Mouse (Mus musculus) heart, postnatal 0 days (tissue): ENCODE results near the gene Gda. TPM values are rescaled to one million over a fixed set of nuclear protein-coding genes. Genes with fewer than 3 reads are reported as not detected.

ENCODE experiments used
- ATAC-seq: fragments of 200-750 bp; cut with Nextera tagmentation; 2 replicates; pipeline ENCODE4 v1.8.0; 2017; ENCODE audit warnings: low read depth, moderate number of reproducible peaks, moderate library complexity; ENCODE audit not compliant: insufficient read depth
- DNase-seq: peaks from one replicate; pipeline ENCODE4 v3.0.0-alpha.2; 2016; ENCODE audit warnings: low spot score
- H3K27ac ChIP-seq: fragments of 300-500 bp; sonication (generic); 2 replicates; pipeline ENCODE4 v1.5.1; 2014; ENCODE audit warnings: low read depth, mild to moderate bottlenecking
- H3K27me3 ChIP-seq: fragments of 300-500 bp; sonication (generic); 2 replicates; pipeline ENCODE4 v1.6.1; 2014; ENCODE audit warnings: low read length, mixed read lengths; ENCODE audit not compliant: control insufficient read depth, insufficient read depth
- H3K36me3 ChIP-seq: fragments of 300-500 bp; sonication (generic); replicated peaks from 2 replicates; pipeline ENCODE4 v1.6.1; 2014; ENCODE audit warnings: low read length, mixed read lengths; ENCODE audit not compliant: control insufficient read depth, insufficient read depth
- H3K4me1 ChIP-seq: fragments of 300-500 bp; sonication (generic); 2 replicates; pipeline ENCODE4 v1.6.1; 2014; ENCODE audit warnings: antibody characterized with exemption; ENCODE audit not compliant: control insufficient read depth, insufficient read depth
- H3K4me2 ChIP-seq: fragments of 300-500 bp; sonication (generic); 2 replicates; pipeline ENCODE4 v1.6.1; 2014; ENCODE audit warnings: low read depth, mild to moderate bottlenecking, low read length, moderate library complexity
- H3K4me3 ChIP-seq: fragments of 300-500 bp; sonication (generic); 2 replicates; pipeline ENCODE4 v1.5.1; 2014; ENCODE audit warnings: low read depth, low read length
- H3K9ac ChIP-seq: fragments of 300-500 bp; sonication (generic); replicated peaks from 2 replicates; pipeline ENCODE4 v1.6.1; 2014; ENCODE audit warnings: low read depth, low read length, mixed read lengths
- H3K9me3 ChIP-seq: fragments of 300-500 bp; sonication (generic); replicated peaks from 2 replicates; pipeline ENCODE4 v1.6.1; 2016; ENCODE audit warnings: low read length; ENCODE audit not compliant: control insufficient read depth
- CTCF ChIP-seq: IDR thresholded peaks from 2 replicates; pipeline ENCODE4 v1.5.1; 2016; ENCODE audit warnings: antibody characterized with exemption, control low read depth, low read depth
- EP300 ChIP-seq: IDR thresholded peaks from 2 replicates; pipeline ENCODE4 v1.6.1; 2016; ENCODE audit warnings: antibody characterized with exemption, low read depth
- WGBS: fragments of 180-500 bp; shearing (Covaris S2); extraction: QIAGEN DNeasy Blood & Tissue Kit; methylation state at CpG from one replicate; pipeline ENCODE4 v1.1.7; 2014; 5-methylcytosine and 5-hydroxymethylcytosine counted together
- polyA plus RNA-seq: library from polyadenylated mRNA; unstranded; fragments of >200 nt; fragmentation: Nextera tagmentation; extraction: Ambion mirVana; gene quantifications from 2 replicates; pipeline ENCODE4 v1.2.1, GENCODE M21; 2015
- total RNA-seq: library from RNA; depleted of rRNA; stranded (reverse); fragments of >200 nt; gene quantifications from 2 replicates; pipeline ENCODE4 v1.2.3, GENCODE M21; 2014; ENCODE audit warnings: low replicate concordance

Gene Gda
- total and polyA plus RNA-seq, 2 experiments from 2014 or later, result 0.12 to 1.8 TPM

DNA sequence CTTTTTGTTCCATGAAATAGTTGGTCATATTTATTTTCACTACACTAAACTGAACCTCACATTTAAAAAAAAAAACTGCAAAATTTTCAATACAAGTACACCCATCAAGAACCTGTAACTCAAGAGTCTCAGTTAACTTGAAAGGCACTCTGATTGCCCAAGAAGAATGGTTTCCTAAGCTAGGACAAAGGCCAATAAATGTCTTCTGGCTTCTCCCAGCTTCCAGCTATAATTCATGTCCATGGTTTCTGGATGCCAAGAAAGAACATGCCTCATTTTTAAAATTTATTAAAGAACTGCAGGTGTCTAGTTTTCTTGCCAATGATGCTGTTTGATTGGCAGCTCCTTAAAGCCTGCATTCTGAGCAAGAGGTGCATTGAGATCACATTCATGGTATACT is 75.3 kb downstream of the Gda start:
- no peaks in the 10 kb centered on the region for H3K36me3 ChIP-seq
- no peak for ATAC-seq
- H3K4me1 ChIP-seq, result no peaks in the 10 kb centered on the region
- DNase-seq, result no peak
- no peak for TF ChIP-seq CTCF
- no peak for TF ChIP-seq EP300
- H3K27me3 ChIP-seq, result no peaks in the 10 kb centered on the region
- no peak overlapping the region for H3K27ac ChIP-seq
- H3K4me2 ChIP-seq, result no peak overlapping the region
- no peak overlapping the region for H3K9ac ChIP-seq
- no peak overlapping the region for H3K4me3 ChIP-seq
- H3K9me3 ChIP-seq, result no peaks in the 10 kb centered on the region

- TF ChIP-seq CTCF (no peak), EP300 (no peak)
- H3K4me3 ChIP-seq, result no peak overlapping the region
- DNase-seq, result no peak
- no peak overlapping the region for H3K4me2 ChIP-seq
- ATAC-seq, result no peak
- H3K27ac ChIP-seq, result no peak overlapping the region
- no peak overlapping the region for H3K9ac ChIP-seq
- H3K9me3 ChIP-seq, result no peaks in the 10 kb centered on the region
- no peaks in the 10 kb centered on the region for H3K27me3 ChIP-seq
- H3K36me3 ChIP-seq, result no peaks in the 10 kb centered on the region
- WGBS, result 85% methylated on average over 7 of the region's 7 CpGs
- no peaks in the 10 kb centered on the region for H3K4me1 ChIP-seq
These were observed 76.9 kb downstream of the Gda start for GRCm38 (mm10) chr19:21396364-21396763.

GRCm38 (mm10) chr19:21390904-21391303 is 82.3 kb downstream of the Gda start:
- no peaks in the 10 kb centered on the region for H3K4me1 ChIP-seq
- DNase-seq (no peak), ATAC-seq (no peak)
- H3K27ac ChIP-seq, result no peak overlapping the region
- H3K27me3 ChIP-seq, result no peaks in the 10 kb centered on the region
- H3K9ac ChIP-seq, result no peak overlapping the region
- H3K4me3 ChIP-seq, result no peak overlapping the region
- H3K4me2 ChIP-seq, result no peak overlapping the region
- TF ChIP-seq EP300 (no peak), CTCF (no peak)
- H3K36me3 ChIP-seq, result no peaks in the 10 kb centered on the region
- H3K9me3 ChIP-seq, result no peaks in the 10 kb centered on the region
- 83% methylated on average over 7 of the region's 7 CpGs for WGBS

- ATAC-seq (no peak), DNase-seq (no peak)
These were observed 86.4 kb downstream of the Gda start for GRCm38 (mm10) chr19:21386842-21387241.

GRCm38 (mm10) chr19:21384231-21384630 is 89.0 kb downstream of the Gda start:
- no peaks in the 10 kb centered on the region for H3K4me1 ChIP-seq
- no peak overlapping the region for H3K4me2 ChIP-seq
- DNase-seq (no peak), ATAC-seq (no peak)
- no peaks in the 10 kb centered on the region for H3K9me3 ChIP-seq
- no peaks in the 10 kb centered on the region for H3K36me3 ChIP-seq
- WGBS, result 67% methylated on average over 3 of the region's 3 CpGs
- H3K27me3 ChIP-seq, result no peaks in the 10 kb centered on the region
- no peak overlapping the region for H3K9ac ChIP-seq
- H3K4me3 ChIP-seq, result no peak overlapping the region
- H3K27ac ChIP-seq, result no peak overlapping the region
- no peak for TF ChIP-seq CTCF
- TF ChIP-seq EP300, result no peak

More at GRCm38 (mm10) chr19:21386842-21387241, 86.4 kb downstream of the Gda start:
- Histone ChIP-seq H3K27ac (no peak overlapping the region), H3K27me3 (no peaks in the 10 kb centered on the region), H3K9ac (no peak overlapping the region), H3K4me2 (no peak overlapping the region), H3K36me3 (no peaks in the 10 kb centered on the region), H3K9me3 (no peaks in the 10 kb centered on the region), H3K4me3 (no peak overlapping the region), H3K4me1 (no peaks in the 10 kb centered on the region)
- no peak for TF ChIP-seq EP300
- TF ChIP-seq CTCF, result no peak
- 53% methylated on average over 2 of the region's 2 CpGs for WGBS

GRCm38 (mm10) chr19:21383491-21384226 is 89.6 kb downstream of the Gda start:
- no peaks in the 10 kb centered on the region for H3K27me3 ChIP-seq
- DNase-seq, result no peak

More at GRCm38 (mm10) chr19:21383491-21384226, 89.6 kb downstream of the Gda start:
- ATAC-seq, result no peak
- TF ChIP-seq EP300, result no peak
- no peak for TF ChIP-seq CTCF
- H3K27ac ChIP-seq, result no peak overlapping the region
- no peaks in the 10 kb centered on the region for H3K9me3 ChIP-seq
- H3K4me1 ChIP-seq, result no peaks in the 10 kb centered on the region
- H3K9ac ChIP-seq, result no peak overlapping the region
- H3K4me3 ChIP-seq, result no peak overlapping the region
- no peak overlapping the region for H3K4me2 ChIP-seq
- H3K36me3 ChIP-seq, result no peaks in the 10 kb centered on the region
- WGBS, result 66% methylated on average over 6 of the region's 6 CpGs
